Mouse (Mus musculus): ENCODE measurements around the gene Atp6v0a2.

DNA sequence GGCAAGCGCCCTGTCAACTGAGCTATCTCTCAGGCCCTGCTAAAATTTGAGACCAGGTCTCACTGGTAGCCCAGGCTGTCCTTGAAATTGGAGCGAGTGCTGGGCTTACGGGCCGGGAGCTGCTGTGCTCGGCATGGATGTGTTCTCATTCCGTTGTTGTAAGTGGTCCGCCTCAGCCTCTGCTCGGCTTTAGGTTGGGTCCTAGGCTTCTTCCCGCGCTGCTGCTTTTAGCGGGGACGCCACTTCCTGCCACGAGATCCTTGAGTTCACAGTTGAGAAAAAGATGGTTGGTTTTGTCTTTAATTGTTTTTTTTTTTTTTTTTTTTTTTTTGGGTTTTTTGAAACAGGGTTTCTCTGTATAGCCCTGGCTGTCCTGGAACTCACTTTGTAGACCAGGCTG is 9.5 kb downstream of the Atp6v0a2 start:
- TF ChIP-seq GATA1 (IDR thresholded peaks at IDR 0.05; ENCODE audit: borderline replicate concordance, low read length) (no peak), FLI1 (IDR thresholded peaks at IDR 0.05; ENCODE audit: low read length) (no peak)
